Mouse (Mus musculus): ENCODE data around the gene Rbfox3.

DNA sequence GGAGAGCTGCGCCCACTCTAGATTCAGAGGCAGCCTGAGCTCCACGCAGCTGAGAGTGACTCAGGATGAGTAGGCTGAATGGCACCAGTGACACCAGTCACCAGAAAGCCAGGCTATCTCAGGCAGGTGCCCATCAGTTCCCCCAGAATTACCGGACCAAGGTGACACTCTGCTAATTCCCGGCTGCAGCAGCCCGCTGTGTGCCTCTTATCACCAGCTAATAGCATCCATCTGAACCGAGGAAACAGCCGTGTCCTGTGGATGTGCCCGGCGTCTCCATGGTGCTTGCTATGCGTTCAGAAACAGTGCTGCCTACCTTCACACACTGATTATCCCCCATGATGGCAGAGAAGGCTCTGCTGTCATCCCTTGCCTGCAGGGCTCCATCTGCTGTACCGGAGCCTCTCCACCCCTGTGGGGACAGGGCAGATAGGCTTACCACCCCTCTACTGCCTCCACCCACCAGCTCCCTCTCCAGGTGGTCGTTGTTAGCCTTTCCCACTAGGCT is 138.3 kb downstream of the Rbfox3 start:
- no peak for TF ChIP-seq CTCF (IDR thresholded peaks at IDR 0.05)
- TF ChIP-seq EP300 (IDR thresholded peaks at IDR 0.05), result no peak

Data from lung, postnatal 0 days (tissue).